Mouse (Mus musculus) heart, embryonic 11.5 days (tissue): Measurements from ENCODE around the gene Cd86. TPM values are rescaled to one million over a fixed set of nuclear protein-coding genes. Genes with fewer than 3 reads are reported as not detected.

ENCODE experiments used
- ATAC-seq: fragments of 200-750 bp; cut with Nextera tagmentation; replicated peaks from 2 replicates; pipeline ENCODE4 v1.8.0; 2017; ENCODE audit warnings: moderate library complexity; ENCODE audit not compliant: insufficient number of reproducible peaks, low FRiP score, low TSS enrichment
- H3K27ac ChIP-seq: fragments of 300-500 bp; sonication (generic); 2 replicates; pipeline ENCODE4 v1.5.1; 2014; ENCODE audit warnings: mild to moderate bottlenecking, low read depth, low read length
- H3K27me3 ChIP-seq: fragments of 300-500 bp; sonication (generic); 2 replicates; pipeline ENCODE4 v1.6.1; 2014; ENCODE audit warnings: mild to moderate bottlenecking, low read length, mixed read lengths; ENCODE audit not compliant: control insufficient read depth, insufficient read depth
- H3K36me3 ChIP-seq: fragments of 300-500 bp; sonication (generic); 2 replicates; pipeline ENCODE4 v1.6.1; 2014; ENCODE audit warnings: mild to moderate bottlenecking, low read length, moderate library complexity, mixed read lengths; ENCODE audit not compliant: control insufficient read depth, insufficient read depth
- H3K4me1 ChIP-seq: fragments of 300-500 bp; sonication (generic); 2 replicates; pipeline ENCODE4 v1.6.1; 2014; ENCODE audit warnings: low read length; ENCODE audit not compliant: control insufficient read depth, insufficient read depth
- H3K4me2 ChIP-seq: fragments of 300-500 bp; sonication (generic); 2 replicates; pipeline ENCODE4 v1.6.1; 2014; ENCODE audit warnings: mild to moderate bottlenecking, moderate library complexity
- H3K4me3 ChIP-seq: fragments of 300-500 bp; sonication (generic); 2 replicates; pipeline ENCODE4 v1.5.1; 2014; ENCODE audit warnings: low read depth, low read length
- H3K9ac ChIP-seq: fragments of 300-500 bp; sonication (generic); 2 replicates; pipeline ENCODE4 v1.6.1; 2014; ENCODE audit warnings: mild to moderate bottlenecking, low read depth, low read length, moderate library complexity
- H3K9me3 ChIP-seq: fragments of 300-500 bp; sonication (generic); replicated peaks from 2 replicates; pipeline ENCODE4 v1.6.1; 2016; ENCODE audit warnings: low read length; ENCODE audit not compliant: control insufficient read depth
- WGBS: fragments of 180-500 bp; shearing (Covaris S2); extraction: QIAGEN DNeasy Blood & Tissue Kit; methylation state at CpG from one replicate; pipeline ENCODE4 v1.1.7; 2014; ENCODE audit not compliant: insufficient replicate concordance; 5-methylcytosine and 5-hydroxymethylcytosine counted together
- polyA plus RNA-seq: library from polyadenylated mRNA; unstranded; fragments of >200 nt; fragmentation: Nextera tagmentation; extraction: Ambion mirVana; gene quantifications from 2 replicates; pipeline ENCODE4 v1.2.1, GENCODE M21; 2014

Cd86 gene
- polyA plus RNA-seq, 1 experiment from 2014 or later = 0.59 TPM

DNA sequence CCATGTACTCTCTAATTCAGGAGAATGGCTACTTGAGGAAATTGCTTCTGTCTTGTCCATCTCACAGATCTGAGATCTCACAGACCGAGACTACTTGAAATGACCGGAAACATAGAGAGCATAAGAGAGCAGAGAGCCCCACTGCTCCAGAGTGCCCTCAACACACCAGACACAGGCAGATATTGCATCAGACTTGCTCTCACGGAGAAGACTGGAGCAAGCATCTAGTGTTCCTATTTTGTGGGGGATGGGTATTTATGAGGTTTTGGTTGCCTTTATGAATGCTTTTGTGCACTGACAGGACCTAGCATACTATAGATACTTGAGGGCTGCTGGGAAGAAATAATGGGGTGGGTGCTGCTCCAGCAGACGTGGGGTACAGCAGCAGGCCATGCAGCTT lies 7.3 kb upstream of the Cd86 start:
- no peak overlapping the region for H3K9ac ChIP-seq
- no peak for ATAC-seq
- no peak overlapping the region for H3K4me2 ChIP-seq
- H3K4me3 ChIP-seq = no peak overlapping the region
- 68% methylated on average over 4 of the region's 4 CpGs for WGBS
- H3K27me3 ChIP-seq = no peaks in the 10 kb centered on the region
- no peak overlapping the region for H3K27ac ChIP-seq
- no peaks in the 10 kb centered on the region for H3K9me3 ChIP-seq
- no peaks in the 10 kb centered on the region for H3K4me1 ChIP-seq
- no peaks in the 10 kb centered on the region for H3K36me3 ChIP-seq

DNA sequence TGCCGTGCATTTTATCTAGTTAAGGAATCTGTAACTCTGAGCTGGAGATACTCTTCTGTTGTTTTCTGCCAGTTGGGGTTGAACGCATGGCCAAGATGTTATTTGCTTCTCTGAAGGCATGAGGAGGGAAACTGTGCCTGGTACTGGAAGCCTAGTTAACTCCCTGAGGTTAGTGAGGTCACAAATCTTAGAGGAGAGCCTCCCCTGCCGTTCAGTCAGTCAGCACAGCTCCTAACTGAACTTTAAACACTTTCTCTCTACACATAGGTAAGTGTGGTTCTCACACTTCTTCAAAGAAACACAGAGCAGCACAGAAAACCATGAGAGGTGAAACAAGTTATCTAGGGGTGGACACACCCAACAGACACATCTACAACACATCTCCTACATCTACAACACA lies 4.7 kb upstream of the Cd86 start:
- Histone ChIP-seq H3K4me1 (no peaks in the 10 kb centered on the region), H3K9me3 (no peaks in the 10 kb centered on the region), H3K27ac (no peak overlapping the region), H3K36me3 (no peaks in the 10 kb centered on the region), H3K9ac (no peak overlapping the region), H3K27me3 (no peaks in the 10 kb centered on the region), H3K4me3 (no peak overlapping the region), H3K4me2 (no peak overlapping the region)
- 78% methylated on average over 3 of the region's 3 CpGs for WGBS
- no peak for ATAC-seq

DNA sequence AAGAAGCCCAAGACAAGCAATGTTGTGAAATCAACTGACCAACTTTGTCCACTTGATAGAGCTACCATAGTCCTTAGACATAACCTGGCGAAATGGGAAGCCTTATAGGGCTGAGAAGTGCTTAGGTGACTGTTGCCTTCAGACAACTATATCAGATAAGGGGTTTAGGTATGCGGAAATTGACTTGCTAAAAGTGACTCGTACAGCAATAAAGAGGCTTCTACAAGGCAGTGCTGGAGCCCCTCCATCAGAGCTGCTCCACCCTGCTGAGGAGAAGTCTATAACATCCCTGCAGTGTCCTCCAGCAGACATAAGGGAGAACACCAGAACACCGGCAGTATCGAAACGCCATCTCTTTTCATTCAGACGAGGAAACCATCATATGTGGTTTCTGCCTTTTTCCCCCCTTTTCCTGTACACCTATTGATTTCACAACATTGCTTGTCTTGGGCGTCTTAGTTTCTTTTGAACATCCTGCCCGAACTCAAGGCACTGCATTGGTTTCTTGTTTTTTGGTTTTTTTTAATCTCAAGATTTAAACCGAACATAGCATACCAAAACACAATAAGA lies 652 bp upstream of the Cd86 start:
- Histone ChIP-seq H3K4me2 (no peak overlapping the region), H3K9ac (no peak overlapping the region), H3K4me1 (no peaks in the 10 kb centered on the region), H3K27me3 (no peaks in the 10 kb centered on the region), H3K36me3 (no peaks in the 10 kb centered on the region), H3K27ac (no peak overlapping the region), H3K4me3 (no peak overlapping the region), H3K9me3 (no peaks in the 10 kb centered on the region)
- 82% methylated on average over 10 of the region's 10 CpGs for WGBS
- no peak for ATAC-seq

DNA sequence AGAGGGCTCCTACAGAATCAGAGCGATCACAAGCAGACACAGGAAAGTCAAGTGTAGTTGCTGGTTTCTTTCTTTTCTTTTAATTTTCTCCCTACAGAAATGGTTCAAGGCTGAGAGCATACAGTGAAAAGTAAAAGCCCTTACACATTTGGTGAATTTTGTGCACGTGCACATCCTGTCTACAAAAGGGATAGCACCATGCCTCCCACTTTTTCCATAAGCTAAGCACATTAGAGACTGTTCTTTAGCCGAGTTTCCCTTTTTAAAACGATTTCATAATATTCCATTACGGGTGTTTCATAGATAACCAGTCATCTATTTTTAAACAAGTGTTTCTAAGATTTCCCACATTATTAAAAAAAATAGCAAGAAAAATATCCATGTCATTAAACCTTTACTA lies 2.4 kb downstream of the Cd86 start:
- WGBS = 82% methylated on average over 5 of the region's 5 CpGs
- no peaks in the 10 kb centered on the region for H3K9me3 ChIP-seq
- no peak overlapping the region for H3K27ac ChIP-seq
- H3K4me2 ChIP-seq = no peak overlapping the region
- H3K4me1 ChIP-seq = no peaks in the 10 kb centered on the region
- ATAC-seq = no peak
- no peaks in the 10 kb centered on the region for H3K36me3 ChIP-seq
- no peak overlapping the region for H3K9ac ChIP-seq
- H3K4me3 ChIP-seq = no peak overlapping the region
- H3K27me3 ChIP-seq = no peaks in the 10 kb centered on the region

DNA sequence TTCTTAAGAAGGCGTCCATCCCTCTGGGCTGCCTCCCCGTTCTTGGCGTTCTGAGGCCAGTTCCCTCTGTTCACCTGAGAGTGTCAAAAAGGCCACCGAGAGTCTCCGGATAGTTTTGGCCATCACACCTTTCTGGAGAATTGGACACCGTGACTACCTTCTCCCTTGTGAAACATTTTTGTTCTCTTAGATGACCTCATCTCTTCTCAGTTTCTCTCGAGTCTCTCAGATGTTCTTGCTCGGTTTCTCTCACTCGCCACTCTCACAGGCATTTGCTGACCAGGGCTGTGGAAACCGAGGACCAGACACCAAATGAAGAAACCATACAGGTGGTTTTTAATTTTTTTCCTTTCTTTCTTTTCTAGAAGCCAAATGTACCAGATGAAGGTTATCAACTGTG lies 4.6 kb downstream of the Cd86 start:
- Histone ChIP-seq H3K36me3 (no peaks in the 10 kb centered on the region), H3K4me3 (no peak overlapping the region), H3K27ac (no peak overlapping the region), H3K4me1 (no peaks in the 10 kb centered on the region), H3K9me3 (no peaks in the 10 kb centered on the region), H3K27me3 (no peaks in the 10 kb centered on the region), H3K9ac (no peak overlapping the region), H3K4me2 (no peak overlapping the region)
- 75% methylated on average over 10 of the region's 10 CpGs for WGBS
- ATAC-seq = no peak

DNA sequence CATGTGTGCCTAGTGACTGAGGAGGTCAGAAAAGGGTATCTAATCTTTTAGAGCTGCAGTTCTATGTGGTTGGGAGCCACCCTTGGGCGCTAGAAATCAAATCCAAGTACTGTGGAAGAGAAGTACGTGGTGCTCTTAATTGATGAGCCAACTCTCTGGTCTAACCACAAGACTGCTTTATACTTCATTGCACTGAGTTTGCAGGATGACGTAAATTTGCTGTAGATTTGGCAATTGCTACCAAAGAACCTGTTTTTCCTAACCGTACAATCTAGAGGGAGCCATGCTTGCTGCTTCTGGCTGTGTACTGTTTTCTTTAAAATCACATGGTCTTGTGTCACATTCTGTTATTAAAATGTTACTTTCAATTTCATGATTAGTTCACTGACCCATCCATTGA lies 10.0 kb downstream of the Cd86 start:
- no peaks in the 10 kb centered on the region for H3K27me3 ChIP-seq
- H3K27ac ChIP-seq = no peak overlapping the region
- no peak overlapping the region for H3K9ac ChIP-seq
- ATAC-seq = no peak
- no peaks in the 10 kb centered on the region for H3K9me3 ChIP-seq
- no peak overlapping the region for H3K4me3 ChIP-seq
- H3K4me1 ChIP-seq = no peaks in the 10 kb centered on the region
- no peak overlapping the region for H3K4me2 ChIP-seq
- 77% methylated on average over 4 of the region's 4 CpGs for WGBS
- no peaks in the 10 kb centered on the region for H3K36me3 ChIP-seq

DNA sequence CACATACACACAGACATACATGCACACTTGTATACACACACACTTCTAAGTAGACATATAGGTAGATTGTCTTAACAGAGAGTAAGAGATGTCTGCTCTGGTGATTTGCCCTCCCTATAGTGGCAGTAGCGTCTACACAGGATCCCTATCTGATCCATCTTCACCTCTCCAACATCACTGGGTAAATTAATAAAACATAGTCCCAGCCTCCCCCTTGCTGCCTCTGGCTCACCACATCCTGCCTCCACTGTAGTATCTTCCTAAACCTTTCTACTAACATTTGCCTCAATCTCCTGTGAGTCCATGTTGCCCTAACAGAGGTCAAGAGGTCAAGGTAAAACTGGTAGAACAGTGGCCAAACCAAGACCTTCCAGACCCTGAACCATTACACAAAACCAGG lies 10.7 kb downstream of the Cd86 start:
- H3K9me3 ChIP-seq = no peaks in the 10 kb centered on the region
- WGBS = 85% methylated on average over 1 of the region's 1 CpGs
- H3K4me2 ChIP-seq = no peak overlapping the region
- H3K4me1 ChIP-seq = no peaks in the 10 kb centered on the region
- no peaks in the 10 kb centered on the region for H3K36me3 ChIP-seq
- H3K9ac ChIP-seq = no peak overlapping the region
- no peak overlapping the region for H3K27ac ChIP-seq
- ATAC-seq = no peak
- H3K27me3 ChIP-seq = no peaks in the 10 kb centered on the region
- no peak overlapping the region for H3K4me3 ChIP-seq

DNA sequence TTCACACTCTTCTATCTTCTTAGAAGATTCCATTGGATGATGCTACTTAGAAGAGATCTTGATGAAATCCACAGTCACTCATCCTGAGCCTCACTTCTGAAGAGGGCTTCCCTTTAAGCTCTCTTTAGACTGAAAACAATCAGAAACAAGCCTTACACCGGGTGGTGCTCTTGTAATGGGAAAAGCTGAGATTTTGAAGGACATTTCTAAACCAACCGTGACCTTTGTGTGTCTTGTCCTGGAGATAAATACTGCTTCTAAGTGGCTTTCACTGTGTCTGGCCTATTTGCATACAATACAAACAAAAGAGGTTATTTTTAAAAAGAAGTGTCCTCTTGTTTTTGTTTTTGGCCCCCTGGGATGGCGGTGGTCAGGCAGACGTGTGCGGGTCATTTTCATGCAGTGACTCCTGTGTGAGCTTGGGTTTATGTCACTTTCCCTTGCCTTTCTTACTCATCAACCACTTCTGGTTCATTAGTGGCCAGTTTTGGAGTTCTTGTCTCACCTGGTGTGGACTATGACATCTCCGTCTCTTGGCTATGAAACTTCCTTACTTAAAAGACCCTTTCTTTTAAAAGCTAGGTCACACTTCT lies 14.6 kb downstream of the Cd86 start:
- H3K27me3 ChIP-seq = no peaks in the 10 kb centered on the region
- H3K9ac ChIP-seq = no peak overlapping the region
- ATAC-seq = no peak
- no peak overlapping the region for H3K4me3 ChIP-seq
- H3K36me3 ChIP-seq = no peaks in the 10 kb centered on the region
- H3K4me1 ChIP-seq = no peaks in the 10 kb centered on the region
- H3K4me2 ChIP-seq = no peak overlapping the region
- no peak overlapping the region for H3K27ac ChIP-seq
- H3K9me3 ChIP-seq = 0 out of 2 replicates have a peak, but pooled peaks cover 2% of the 10 kb centered on the region
- 65% methylated on average over 6 of the region's 6 CpGs for WGBS

DNA sequence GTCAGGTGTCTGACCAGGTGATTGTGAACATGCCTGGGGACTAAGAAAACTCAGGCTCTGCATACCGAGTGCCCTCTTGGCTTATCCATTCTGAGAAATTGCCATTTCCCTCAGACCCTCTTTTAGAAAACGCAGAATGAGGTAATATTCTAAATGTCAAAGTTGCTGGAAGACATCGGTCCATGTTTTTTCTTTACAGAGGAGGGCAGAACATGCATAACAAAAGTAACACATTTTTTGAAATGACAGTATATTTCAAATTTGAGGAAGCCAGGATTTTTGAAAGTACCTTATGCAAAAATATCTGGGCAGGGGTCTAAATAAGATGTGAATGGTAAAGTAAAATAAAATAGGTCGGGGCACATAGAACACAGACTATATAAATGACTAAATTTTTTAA lies 15.4 kb downstream of the Cd86 start:
- Histone ChIP-seq H3K4me3 (no peak overlapping the region), H3K4me1 (no peaks in the 10 kb centered on the region), H3K36me3 (no peaks in the 10 kb centered on the region), H3K4me2 (no peak overlapping the region), H3K9ac (no peak overlapping the region), H3K27me3 (no peaks in the 10 kb centered on the region), H3K27ac (no peak overlapping the region), H3K9me3 (0 out of 2 replicates have a peak, but pooled peaks cover 3% of the 10 kb centered on the region)
- 79% methylated on average over 4 of the region's 4 CpGs for WGBS
- no peak for ATAC-seq
